Mouse (Mus musculus) embryonic facial prominence, embryonic 13.5 days (tissue): ENCODE results near the gene Mfsd4a. TPM values are rescaled to one million over a fixed set of nuclear protein-coding genes. Genes with fewer than 3 reads are reported as not detected.

Experiments used
- ATAC-seq: fragments of 200-750 bp; cut with Nextera tagmentation; 2 replicates; pipeline ENCODE4 v1.8.0; 2017; ENCODE audit warnings: low read depth; ENCODE audit not compliant: insufficient number of reproducible peaks, insufficient read depth, low FRiP score, low TSS enrichment
- H3K27ac ChIP-seq: fragments of 300-500 bp; sonication (generic); 2 replicates; pipeline ENCODE4 v1.5.1; 2015; ENCODE audit warnings: moderate library complexity, mild to moderate bottlenecking, inconsistent platforms
- H3K27me3 ChIP-seq: fragments of 300-500 bp; sonication (generic); 2 replicates; pipeline ENCODE4 v1.6.1; 2015; ENCODE audit warnings: mild to moderate bottlenecking, inconsistent platforms
- H3K36me3 ChIP-seq: fragments of 300-500 bp; sonication (generic); 2 replicates; pipeline ENCODE4 v1.6.1; 2015; ENCODE audit warnings: mild to moderate bottlenecking, inconsistent platforms
- H3K4me1 ChIP-seq: fragments of 300-500 bp; sonication (generic); 2 replicates; pipeline ENCODE4 v1.6.1; 2015; ENCODE audit warnings: inconsistent platforms
- H3K4me2 ChIP-seq: fragments of 300-500 bp; sonication (generic); 2 replicates; pipeline ENCODE4 v1.6.1; 2015; ENCODE audit warnings: moderate library complexity, mild to moderate bottlenecking, inconsistent platforms
- H3K4me3 ChIP-seq: fragments of 300-500 bp; sonication (generic); 2 replicates; pipeline ENCODE4 v1.5.1; 2015; ENCODE audit warnings: mild to moderate bottlenecking, inconsistent platforms
- H3K9ac ChIP-seq: fragments of 300-500 bp; sonication (generic); 2 replicates; pipeline ENCODE4 v1.6.1; 2015; ENCODE audit warnings: mild to moderate bottlenecking, inconsistent platforms
- H3K9me3 ChIP-seq: fragments of 300-500 bp; sonication (generic); 2 replicates; pipeline ENCODE4 v1.6.1; 2016; ENCODE audit warnings: inconsistent platforms
- WGBS: fragments of 180-500 bp; shearing (Covaris S2); methylation state at CpG from one replicate; pipeline ENCODE4 v1.1.7; 2015; ENCODE audit warnings: mixed read lengths; 5-methylcytosine and 5-hydroxymethylcytosine counted together
- polyA plus RNA-seq: library from polyadenylated mRNA; unstranded; fragments of >200 nt; fragmentation: Nextera tagmentation; extraction: Ambion mirVana; gene quantifications from 2 replicates; pipeline ENCODE4 v1.2.1, GENCODE M21; 2015

Mfsd4a gene
- polyA plus RNA-seq, 1 experiment from 2014 or later, result 13.5 TPM

DNA sequence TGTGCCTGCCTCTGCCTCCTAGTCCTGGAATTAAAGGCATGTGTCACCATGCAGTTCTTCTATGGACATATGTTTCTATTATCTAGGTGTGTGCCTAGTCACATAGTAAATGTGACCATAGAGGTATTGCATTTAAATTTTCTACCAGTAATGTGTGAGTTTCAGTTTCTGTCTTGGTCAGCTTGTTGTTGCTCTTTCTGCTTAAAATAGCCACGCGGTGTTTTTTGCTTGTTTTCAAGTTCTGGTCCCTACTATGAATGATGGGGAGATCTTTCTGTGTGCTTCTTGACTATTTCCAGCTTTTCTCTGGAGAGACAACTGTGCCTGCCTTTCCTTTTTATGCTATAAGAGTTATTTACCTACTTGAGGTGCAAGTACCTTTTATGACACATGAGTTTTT, 56.1 kb downstream of the Mfsd4a start:
- peaks cover 20% of the 10 kb centered on the region for H3K4me1 ChIP-seq
- H3K9ac ChIP-seq, result no peak overlapping the region
- WGBS, result 78% methylated on average over 2 of the region's 2 CpGs
- ATAC-seq, result no peak
- peaks cover 23% of the 10 kb centered on the region for H3K36me3 ChIP-seq
- H3K4me3 ChIP-seq, result no peak overlapping the region
- H3K27ac ChIP-seq, result no peak overlapping the region
- no peak overlapping the region for H3K4me2 ChIP-seq
- no peaks in the 10 kb centered on the region for H3K9me3 ChIP-seq
- no peaks in the 10 kb centered on the region for H3K27me3 ChIP-seq

DNA sequence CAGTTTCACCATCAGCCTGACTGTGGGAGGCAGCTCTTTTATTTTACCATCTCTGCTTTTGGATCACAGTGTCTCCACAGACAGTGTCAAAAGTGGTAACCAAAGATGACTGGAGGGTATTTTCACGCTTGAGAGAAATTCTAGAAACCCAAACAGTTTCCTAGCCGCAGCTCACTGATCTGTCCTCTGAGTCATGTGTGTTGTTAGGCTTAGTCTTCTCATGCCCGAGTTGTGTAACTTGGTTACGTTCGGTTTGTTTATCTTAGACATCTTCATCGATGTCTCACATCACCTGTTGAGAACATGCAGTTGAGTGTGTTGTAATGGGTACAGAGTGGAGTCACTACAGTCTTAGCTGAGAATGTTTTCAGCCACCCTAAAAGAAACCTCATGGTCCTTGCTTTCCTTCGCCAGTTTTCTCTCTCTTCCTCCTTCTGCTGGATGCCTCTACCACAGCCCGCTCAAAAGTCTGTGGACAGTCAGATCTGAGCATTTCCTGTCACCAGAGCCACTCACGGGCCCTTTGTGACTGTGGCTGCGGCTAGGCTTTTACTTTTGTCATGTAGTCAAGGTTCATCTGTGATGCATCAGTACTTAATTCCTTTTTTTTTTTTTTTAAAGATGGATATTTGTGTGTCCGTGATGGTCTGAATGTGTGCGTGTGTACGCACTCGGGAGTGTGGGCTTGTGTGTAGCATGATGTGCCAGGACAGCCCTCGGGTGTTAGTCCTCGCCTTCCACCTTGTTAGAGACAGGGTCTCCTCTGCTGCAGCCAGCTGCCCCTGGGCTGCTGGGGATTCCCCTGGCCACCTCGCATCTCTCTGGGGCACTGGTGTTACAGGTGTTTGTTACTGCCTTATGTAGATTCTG, 57.0 kb downstream of the Mfsd4a start:
- Histone ChIP-seq H3K27ac (no peak overlapping the region), H3K4me3 (no peak overlapping the region), H3K4me1 (peaks cover 24% of the 10 kb centered on the region), H3K9ac (no peak overlapping the region), H3K9me3 (no peaks in the 10 kb centered on the region), H3K27me3 (no peaks in the 10 kb centered on the region), H3K4me2 (no peak overlapping the region), H3K36me3 (peaks cover 18% of the 10 kb centered on the region)
- ATAC-seq, result no peak
- 82% methylated on average over 17 of the region's 17 CpGs for WGBS

DNA sequence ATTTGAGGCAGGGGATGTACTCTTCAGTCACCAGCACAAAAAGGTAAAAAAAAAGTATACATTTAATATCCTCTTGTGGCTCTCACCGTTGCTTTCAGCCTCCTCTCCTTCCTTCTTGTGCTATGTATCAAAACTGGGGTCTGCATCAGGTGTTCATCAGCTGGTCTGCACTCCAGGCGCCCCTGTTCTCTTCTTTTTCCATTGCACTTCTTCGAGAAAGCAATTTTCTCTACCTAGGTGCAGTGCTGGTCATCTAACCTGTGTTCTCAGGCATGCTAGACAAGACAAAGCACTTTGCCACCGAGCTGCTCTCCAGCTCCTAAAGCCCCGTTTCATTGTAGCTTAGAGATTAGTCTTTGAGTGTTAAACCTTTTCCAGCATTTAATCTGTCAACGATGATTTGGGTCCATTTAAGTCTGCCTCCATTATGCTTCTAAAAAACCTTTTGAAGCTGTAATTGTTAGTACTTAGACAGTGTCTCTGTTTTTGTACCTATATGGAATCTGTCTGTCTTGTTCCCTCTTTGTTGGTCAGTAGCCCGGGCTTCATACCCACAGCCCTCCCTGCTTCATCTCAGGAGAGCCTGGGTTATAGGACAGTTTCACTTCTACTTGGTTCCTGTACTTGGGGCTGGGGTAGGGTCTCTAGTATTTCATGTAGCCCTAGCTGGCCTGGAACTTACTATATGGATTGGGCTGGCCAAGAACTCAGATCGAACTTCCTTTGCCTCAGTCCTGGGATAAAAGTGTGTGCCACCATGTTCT, 58.8 kb downstream of the Mfsd4a start:
- Histone ChIP-seq H3K4me1 (peaks cover 31% of the 10 kb centered on the region), H3K4me2 (peak overlapping the region; percentile 59), H3K27me3 (no peaks in the 10 kb centered on the region), H3K27ac (peak overlapping the region; percentile 99), H3K4me3 (peak overlapping the region; percentile 71), H3K36me3 (peaks cover 2% of the 10 kb centered on the region), H3K9me3 (no peaks in the 10 kb centered on the region), H3K9ac (peak overlapping the region; percentile 96)
- 49% methylated on average over 8 of the region's 8 CpGs for WGBS
- ATAC-seq, result no peak

DNA sequence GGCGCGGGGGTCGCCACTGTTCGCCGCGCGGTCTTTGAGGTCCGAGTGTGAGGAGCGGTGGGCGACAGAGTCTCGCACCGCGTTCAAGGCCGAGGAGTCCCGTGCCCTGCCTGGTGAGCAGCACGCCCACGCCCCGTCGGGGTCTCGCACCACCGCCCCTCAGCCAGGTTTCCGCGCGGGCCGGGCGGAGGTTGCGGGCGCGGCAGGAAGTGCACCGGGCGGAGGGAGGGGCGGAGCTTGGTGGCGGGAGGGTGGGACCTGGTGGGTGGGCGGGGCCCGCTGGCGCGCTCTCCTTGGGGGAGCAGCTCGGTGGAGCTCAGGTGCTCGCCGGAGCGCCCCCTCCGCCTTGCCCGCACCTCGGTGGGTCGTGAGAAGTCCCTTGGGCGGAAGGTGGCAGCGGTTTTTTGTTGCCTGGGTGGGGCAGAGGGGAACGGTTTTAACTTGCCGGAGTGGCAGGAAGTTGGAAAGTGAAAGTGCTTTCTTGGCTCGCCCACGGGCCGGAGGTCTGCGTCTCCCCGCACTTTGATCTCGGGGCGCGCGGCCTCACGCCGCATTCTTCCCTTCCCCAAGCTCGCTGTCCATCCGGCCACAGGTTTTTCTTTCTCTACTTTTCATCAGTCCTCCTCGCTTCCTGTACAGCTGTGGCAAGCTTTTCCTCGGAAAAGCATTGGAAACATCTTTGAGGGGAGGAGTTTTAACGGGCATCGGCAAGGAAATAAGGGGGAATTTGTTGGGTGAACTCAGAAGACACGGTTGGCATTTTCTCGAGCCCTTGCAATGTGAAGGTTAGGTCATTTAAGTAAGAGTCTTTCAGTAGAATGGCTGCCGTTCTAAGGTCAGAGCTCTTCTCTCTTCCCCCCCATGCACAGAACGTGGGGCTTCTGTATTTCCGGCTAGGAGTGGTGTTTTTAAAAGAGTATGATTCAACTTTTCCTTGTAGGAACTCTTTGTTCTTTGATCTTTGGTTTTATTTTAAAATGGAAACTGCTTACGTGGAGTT, 59.7 kb downstream of the Mfsd4a start:
- no peaks in the 10 kb centered on the region for H3K36me3 ChIP-seq
- WGBS, result under 1% methylated on average over 68 of the region's 72 CpGs

DNA sequence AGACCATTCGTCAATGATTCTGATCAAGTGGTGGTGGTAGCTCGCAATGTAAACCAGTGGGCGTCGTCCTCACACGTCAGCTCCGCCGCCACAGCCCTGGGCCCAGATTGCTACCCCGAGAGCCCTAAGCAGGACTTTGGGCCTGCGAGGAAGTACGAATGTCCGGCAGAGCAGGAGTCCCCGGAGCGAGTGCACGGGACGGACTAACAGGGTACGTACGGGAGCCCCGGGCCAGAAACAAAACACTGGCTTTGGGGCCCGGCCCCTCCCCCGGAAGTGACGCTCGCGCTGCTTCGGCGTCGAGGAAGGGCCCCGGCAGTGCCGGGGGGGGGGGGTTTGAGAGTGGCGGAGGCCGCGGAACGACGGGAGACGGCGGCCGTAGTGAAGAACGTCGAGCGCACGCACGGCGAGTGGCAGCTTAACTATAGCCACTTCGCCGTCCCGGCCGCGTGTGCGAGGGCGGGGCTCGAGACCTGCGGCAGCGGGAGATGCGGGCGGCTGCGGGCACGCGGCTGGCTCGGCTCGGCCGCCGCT, 60.5 kb downstream of the Mfsd4a start, which contains the start of gene Elk4:
Gene Elk4, plus strand, starts transcription at position 326 of the 534 bp plus-strand sequence.
- peak within 1 kb of the TSS; percentile 99 for H3K27ac ChIP-seq
- peak; percentile 83 for ATAC-seq
- H3K9ac ChIP-seq, result peak within 1 kb of the TSS; percentile 96
- H3K27me3 ChIP-seq, result no peaks in the 10 kb centered on the region
- WGBS, result under 1% methylated on average over 61 of the region's 61 CpGs
- H3K36me3 ChIP-seq, result no peaks in the 10 kb centered on the region
- peak within 1 kb of the TSS; percentile 71 for H3K4me3 ChIP-seq
- H3K9me3 ChIP-seq, result no peaks in the 10 kb centered on the region
- H3K4me2 ChIP-seq, result peak within 1 kb of the TSS; percentile 59
- H3K4me1 ChIP-seq, result peaks cover 42% of the 10 kb centered on the region

More for the DNA sequence above, 59.7 kb downstream of the Mfsd4a start:
- Histone ChIP-seq H3K27ac (peak overlapping the region; percentile 99), H3K4me3 (peak overlapping the region; percentile 71), H3K27me3 (no peaks in the 10 kb centered on the region), H3K9me3 (no peaks in the 10 kb centered on the region), H3K9ac (peak overlapping the region; percentile 96), H3K4me2 (peak overlapping the region; percentile 59), H3K4me1 (peaks cover 40% of the 10 kb centered on the region)
- peak; percentile 87 for ATAC-seq

DNA sequence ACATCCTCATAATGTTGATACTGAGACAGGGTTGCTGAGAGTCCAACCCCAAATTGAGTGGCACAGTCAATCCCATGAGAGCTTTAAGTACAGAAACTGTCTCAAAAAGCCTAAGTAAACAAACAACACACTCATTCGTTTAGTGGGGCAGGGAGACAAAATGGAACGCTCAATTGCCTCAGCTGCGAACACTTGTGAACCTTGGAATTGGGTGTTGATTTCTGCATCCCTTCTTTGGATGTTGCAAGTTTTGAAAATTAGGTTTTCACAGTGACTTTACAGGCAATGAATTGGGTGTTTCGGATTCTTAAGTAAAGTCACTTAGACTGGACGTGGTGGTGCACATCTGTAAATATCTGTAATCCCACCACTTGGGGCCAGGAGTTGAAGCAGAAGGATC, 61.1 kb downstream of the Mfsd4a start:
- H3K9me3 ChIP-seq, result no peaks in the 10 kb centered on the region
- H3K4me2 ChIP-seq, result peak overlapping the region; percentile 59
- H3K4me1 ChIP-seq, result peaks cover 42% of the 10 kb centered on the region
- peak overlapping the region; percentile 71 for H3K4me3 ChIP-seq
- WGBS, result 27% methylated on average over 5 of the region's 5 CpGs
- no peaks in the 10 kb centered on the region for H3K36me3 ChIP-seq
- H3K27me3 ChIP-seq, result no peaks in the 10 kb centered on the region
- H3K27ac ChIP-seq, result peak overlapping the region; percentile 99
- ATAC-seq, result no peak
- H3K9ac ChIP-seq, result peak overlapping the region; percentile 96; the same call in 1 of the 2 replicates

DNA sequence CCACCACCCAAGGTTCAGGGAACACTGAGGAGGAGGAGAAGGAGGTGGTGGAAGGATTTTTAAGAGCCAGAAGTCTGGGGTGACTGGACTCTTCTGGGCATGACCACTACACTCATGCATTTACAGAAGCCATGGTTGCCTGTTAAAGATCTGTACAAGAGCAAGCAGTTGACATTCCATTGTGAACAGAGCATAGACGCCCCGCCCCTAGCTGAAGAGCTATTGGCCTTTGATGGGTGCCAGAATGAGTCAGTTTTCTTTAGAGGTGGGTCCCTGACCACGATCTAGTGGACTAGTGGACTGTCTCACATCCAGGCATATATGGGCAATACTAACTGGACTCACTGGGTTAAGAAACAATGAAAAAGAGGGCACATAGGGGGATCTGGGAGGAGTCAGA, 61.8 kb downstream of the Mfsd4a start:
- Histone ChIP-seq H3K9ac (no peak overlapping the region), H3K36me3 (no peaks in the 10 kb centered on the region), H3K4me3 (no peak overlapping the region), H3K9me3 (no peaks in the 10 kb centered on the region), H3K4me2 (no peak overlapping the region), H3K27me3 (no peaks in the 10 kb centered on the region), H3K27ac (no peak overlapping the region), H3K4me1 (peaks cover 42% of the 10 kb centered on the region)
- no peak for ATAC-seq
- 89% methylated on average over 3 of the region's 3 CpGs for WGBS

DNA sequence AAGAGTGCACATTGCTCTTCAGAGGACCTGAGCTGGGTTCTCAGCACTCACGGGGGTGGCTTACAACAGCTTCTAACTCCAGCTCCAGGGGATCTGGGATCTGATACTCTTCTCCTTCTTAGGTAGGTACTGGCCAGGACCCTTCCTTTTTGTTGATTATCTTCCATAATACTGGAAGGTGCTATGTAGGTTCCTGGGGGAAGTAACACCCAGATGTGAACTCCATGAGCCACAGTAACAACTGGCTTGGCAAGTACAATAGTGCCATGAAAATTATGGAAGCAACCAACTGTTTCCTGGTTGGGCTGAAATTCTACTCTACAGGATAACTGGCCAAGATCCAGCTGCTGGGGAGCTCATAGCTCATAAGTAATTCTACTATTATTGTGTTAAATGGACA, 62.4 kb downstream of the Mfsd4a start:
- 88% methylated on average over 1 of the region's 1 CpGs for whole genome bisulfite sequencing

DNA sequence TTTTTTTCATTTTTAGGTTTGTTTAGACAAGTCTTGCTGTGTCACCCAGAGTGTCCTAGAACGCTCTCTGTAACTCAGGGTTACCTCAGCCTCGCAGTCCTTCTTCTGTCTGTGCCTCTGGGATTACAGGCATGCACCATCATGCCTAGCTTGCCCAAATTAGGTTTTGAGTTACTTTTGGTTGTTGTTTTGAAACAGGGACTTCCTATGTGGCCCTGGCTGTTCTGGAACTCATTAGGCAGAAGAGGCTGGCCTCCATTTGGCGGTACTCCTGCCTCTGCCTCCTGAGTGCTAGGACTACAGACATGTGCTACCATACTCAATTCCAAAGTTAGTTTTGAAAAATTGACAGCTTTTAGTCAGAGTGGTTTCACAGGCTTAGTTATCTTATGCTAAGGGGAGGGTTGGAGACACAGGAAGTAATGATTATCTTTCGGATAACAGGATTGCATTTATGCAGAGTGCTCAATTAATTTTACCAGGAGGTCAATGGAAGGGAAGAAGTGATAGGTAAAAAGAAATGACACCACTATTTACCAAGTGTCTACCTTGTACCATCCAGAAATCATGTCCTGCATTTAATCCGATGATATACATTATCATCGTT, 63.2 kb downstream of the Mfsd4a start:
- H3K9ac ChIP-seq, result no peak overlapping the region
- peak overlapping the region; percentile 3; the same call in 1 of the 2 replicates for H3K27ac ChIP-seq
- no peak overlapping the region for H3K4me3 ChIP-seq
- no peaks in the 10 kb centered on the region for H3K9me3 ChIP-seq
- no peaks in the 10 kb centered on the region for H3K36me3 ChIP-seq
- ATAC-seq, result no peak
- 62% methylated on average over 6 of the region's 6 CpGs for WGBS
- H3K4me1 ChIP-seq, result peaks cover 32% of the 10 kb centered on the region
- H3K27me3 ChIP-seq, result no peaks in the 10 kb centered on the region
- no peak overlapping the region for H3K4me2 ChIP-seq

More for the DNA sequence above, 62.4 kb downstream of the Mfsd4a start:
- H3K4me3 ChIP-seq, result no peak overlapping the region
- no peaks in the 10 kb centered on the region for H3K36me3 ChIP-seq
- H3K4me2 ChIP-seq, result no peak overlapping the region
- H3K9me3 ChIP-seq, result no peaks in the 10 kb centered on the region
- no peaks in the 10 kb centered on the region for H3K27me3 ChIP-seq
- H3K9ac ChIP-seq, result no peak overlapping the region
- ATAC-seq, result no peak
- no peak overlapping the region for H3K27ac ChIP-seq
- peaks cover 37% of the 10 kb centered on the region for H3K4me1 ChIP-seq

DNA sequence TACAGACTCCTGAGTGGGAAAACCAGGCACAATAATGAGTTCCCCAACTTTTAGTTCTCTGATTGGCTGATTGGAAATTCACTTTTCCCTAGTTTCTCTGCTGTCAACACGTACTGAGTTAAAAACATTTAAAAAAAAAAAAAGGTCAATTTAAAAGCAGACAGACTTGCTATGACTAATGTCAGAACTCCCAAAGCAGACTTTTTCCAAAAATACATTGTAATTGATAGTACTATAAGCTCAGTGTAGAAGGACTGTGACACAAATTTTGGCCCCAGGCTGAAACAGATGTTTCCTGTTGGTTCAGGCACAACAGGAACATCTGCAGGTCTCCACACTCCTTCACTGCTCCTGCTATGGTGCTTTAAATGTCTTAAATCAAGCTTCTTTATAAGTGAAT, 64.0 kb downstream of the Mfsd4a start:
- no peak overlapping the region for H3K9ac ChIP-seq
- H3K36me3 ChIP-seq, result no peaks in the 10 kb centered on the region
- H3K4me3 ChIP-seq, result no peak overlapping the region
- H3K27me3 ChIP-seq, result no peaks in the 10 kb centered on the region
- no peak for ATAC-seq
- H3K4me2 ChIP-seq, result no peak overlapping the region
- WGBS, result 14% methylated on average over 1 of the region's 1 CpGs
- peak overlapping the region; percentile 52; the same call in 1 of the 2 replicates for H3K27ac ChIP-seq
- H3K4me1 ChIP-seq, result peaks cover 24% of the 10 kb centered on the region
- H3K9me3 ChIP-seq, result no peaks in the 10 kb centered on the region
